Mouse (Mus musculus) heart, embryonic 12.5 days (tissue): ENCODE results near the gene Slc6a19. TPM values are rescaled to one million over a fixed set of nuclear protein-coding genes. Genes with fewer than 3 reads are reported as not detected.
A peak's percentile ranks its signal among the peaks of the same experiment; 100 is the strongest.

Experiments used
- ATAC-seq: fragments of 200-750 bp; cut with Nextera tagmentation; 2 replicates; pipeline ENCODE4 v1.8.0; 2017; ENCODE audit warnings: moderate TSS enrichment, moderate library complexity; ENCODE audit not compliant: insufficient number of reproducible peaks, low FRiP score
- H3K27ac ChIP-seq: fragments of 300-500 bp; sonication (generic); 2 replicates; pipeline ENCODE4 v1.5.1; 2016; ENCODE audit warnings: mild to moderate bottlenecking, moderate library complexity; ENCODE audit not compliant: poor library complexity, severe bottlenecking
- H3K27me3 ChIP-seq: fragments of 300-500 bp; sonication (generic); replicated peaks from 2 replicates; pipeline ENCODE4 v1.6.1; 2016; ENCODE audit warnings: mild to moderate bottlenecking, moderate library complexity
- H3K36me3 ChIP-seq: fragments of 300-500 bp; sonication (generic); 2 replicates; pipeline ENCODE4 v1.6.1; 2016; ENCODE audit warnings: mild to moderate bottlenecking, moderate library complexity
- H3K4me1 ChIP-seq: fragments of 300-500 bp; sonication (generic); replicated peaks from 2 replicates; pipeline ENCODE4 v1.6.1; 2016; ENCODE audit warnings: mild to moderate bottlenecking
- H3K4me2 ChIP-seq: fragments of 300-500 bp; sonication (generic); 2 replicates; pipeline ENCODE4 v1.6.1; 2016; ENCODE audit warnings: mild to moderate bottlenecking, moderate library complexity
- H3K4me3 ChIP-seq: fragments of 300-500 bp; sonication (generic); 2 replicates; pipeline ENCODE4 v1.5.1; 2016; ENCODE audit warnings: mild to moderate bottlenecking
- H3K9ac ChIP-seq: fragments of 300-500 bp; sonication (generic); 2 replicates; pipeline ENCODE4 v1.6.1; 2016; ENCODE audit warnings: mild to moderate bottlenecking, moderate library complexity
- H3K9me3 ChIP-seq: fragments of 300-500 bp; sonication (generic); replicated peaks from 2 replicates; pipeline ENCODE4 v1.6.1; 2016; ENCODE audit warnings: mild to moderate bottlenecking, moderate library complexity
- WGBS: fragments of 180-500 bp; shearing (Covaris S2); methylation state at CpG from one replicate; pipeline ENCODE4 v1.1.7; 2016; 5-methylcytosine and 5-hydroxymethylcytosine counted together
- polyA plus RNA-seq: library from polyadenylated mRNA; unstranded; fragments of >200 nt; fragmentation: Nextera tagmentation; extraction: Ambion mirVana; gene quantifications from 2 replicates; pipeline ENCODE4 v1.2.1, GENCODE M21; 2016

The Slc6a19 gene
- polyA plus RNA-seq, 1 experiment from 2014 or later, result not detected

DNA sequence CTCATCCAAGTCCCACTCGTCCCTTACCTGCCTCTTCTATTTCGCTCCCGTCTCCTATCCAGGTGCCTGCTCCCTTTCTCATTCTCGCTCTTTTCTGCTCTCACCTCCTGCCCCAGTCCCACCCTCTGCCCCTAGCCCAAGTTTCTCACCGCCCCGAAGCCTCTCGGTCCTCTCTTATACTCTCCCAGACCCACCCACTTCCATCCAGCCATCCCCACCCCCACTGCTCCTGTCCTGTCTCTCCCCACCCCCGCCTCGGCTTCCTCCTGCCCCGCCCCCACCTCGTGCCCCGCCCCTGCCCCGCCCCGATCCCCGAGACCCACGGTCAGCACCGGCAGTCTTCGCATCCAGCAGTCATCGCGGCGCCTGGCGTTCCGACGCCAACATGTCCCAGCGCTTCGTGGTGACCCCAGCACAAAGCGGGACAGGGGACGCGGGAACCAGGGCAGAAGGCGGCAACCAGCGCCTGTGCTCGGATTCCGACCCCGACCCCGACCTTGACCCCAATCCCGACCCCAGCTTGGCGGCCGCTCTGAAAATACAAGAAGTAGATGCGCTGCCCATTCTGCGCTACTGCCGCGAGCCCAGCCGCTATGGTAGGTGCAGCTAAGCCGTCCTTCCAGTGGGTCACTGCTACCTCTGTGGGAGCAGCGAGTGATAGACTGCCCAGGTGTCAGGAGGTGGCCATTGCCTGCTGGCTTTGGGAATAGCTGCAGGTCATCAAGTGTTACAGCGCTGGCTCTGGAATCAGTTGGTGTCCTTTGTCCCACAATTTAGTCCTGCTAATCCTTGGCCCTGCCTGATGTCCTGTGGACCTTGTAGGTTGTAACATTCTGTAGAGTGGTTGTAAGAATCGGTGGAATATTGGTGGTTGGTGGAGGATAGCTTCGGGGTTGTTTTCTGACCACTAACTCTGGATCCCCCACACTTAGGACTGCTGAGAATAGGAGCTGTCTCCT is 28.4 kb upstream of the Slc6a19 start, which contains the start of gene Slc12a7:
Slc12a7 (plus strand) TSS at position 353 of the 959 bp plus-strand sequence.
- Histone ChIP-seq H3K4me3 (peak within 1 kb of the TSS; percentile 47), H3K4me1 (peaks cover 22% of the 10 kb centered on the region), H3K27ac (no peak within 1 kb of the TSS), H3K4me2 (peak within 1 kb of the TSS; percentile 81), H3K9me3 (no peaks in the 10 kb centered on the region), H3K36me3 (no peaks in the 10 kb centered on the region), H3K9ac (peak within 1 kb of the TSS; percentile 70), H3K27me3 (peaks cover 31% of the 10 kb centered on the region)
- peak; percentile 55 for ATAC-seq
- WGBS, result 4% methylated on average over 48 of the region's 48 CpGs

DNA sequence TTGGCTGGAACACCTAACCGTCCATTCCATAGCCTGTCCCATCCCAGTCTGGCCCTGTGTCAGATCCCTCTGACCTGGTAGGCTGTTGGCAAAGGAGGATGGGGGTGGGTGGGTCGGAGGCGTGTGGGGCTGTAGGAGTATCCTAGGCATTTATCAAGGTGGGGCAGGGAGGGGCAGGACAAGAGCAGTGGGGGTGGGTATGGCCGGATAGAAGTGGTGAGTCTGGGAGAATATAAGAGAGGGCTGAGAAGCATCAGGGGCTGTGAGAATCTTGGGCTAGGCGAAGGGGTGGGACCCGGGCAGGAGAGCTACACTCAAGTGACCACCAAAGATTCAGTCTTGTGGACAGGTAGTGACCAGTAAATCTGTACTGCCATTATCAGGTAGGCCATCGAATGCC is 27.6 kb upstream of the Slc6a19 start:
- Histone ChIP-seq H3K27me3 (peaks cover 31% of the 10 kb centered on the region), H3K9me3 (no peaks in the 10 kb centered on the region), H3K9ac (peak overlapping the region; percentile 70; the same call in 1 of the 2 replicates), H3K27ac (no peak overlapping the region), H3K4me2 (peak overlapping the region; percentile 81), H3K4me3 (peak overlapping the region; percentile 47), H3K4me1 (peaks cover 22% of the 10 kb centered on the region), H3K36me3 (no peaks in the 10 kb centered on the region)
- no peak; the same call in 1 of the 2 replicates for ATAC-seq
- WGBS, result 59% methylated on average over 7 of the region's 7 CpGs

DNA sequence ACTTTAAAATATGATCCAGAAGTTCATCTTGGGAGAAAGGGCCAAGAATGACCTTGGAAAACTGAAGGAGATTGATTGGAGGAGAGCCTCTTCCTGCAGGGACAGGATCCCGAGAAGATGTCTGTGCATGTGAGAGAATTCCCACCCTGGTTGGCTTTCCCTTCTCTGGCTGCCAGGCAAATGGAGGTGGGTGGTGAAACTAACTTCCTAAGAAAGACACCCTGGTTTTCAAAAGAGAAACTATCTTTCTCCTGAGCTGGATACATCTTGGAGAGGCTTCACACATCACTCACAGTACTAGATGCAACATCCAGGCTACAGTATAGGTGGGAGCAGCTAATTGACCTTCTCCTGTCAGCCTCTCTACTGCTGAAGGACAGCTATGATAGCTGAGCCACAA is 26.2 kb upstream of the Slc6a19 start:
- peaks cover 29% of the 10 kb centered on the region for H3K27me3 ChIP-seq
- no peak overlapping the region for H3K4me2 ChIP-seq
- H3K4me3 ChIP-seq, result no peak overlapping the region
- no peak overlapping the region for H3K27ac ChIP-seq
- H3K9ac ChIP-seq, result no peak overlapping the region
- ATAC-seq, result no peak
- no peaks in the 10 kb centered on the region for H3K9me3 ChIP-seq
- peaks cover 22% of the 10 kb centered on the region for H3K4me1 ChIP-seq
- no peaks in the 10 kb centered on the region for H3K36me3 ChIP-seq
- WGBS, result 60% methylated on average over 1 of the region's 1 CpGs

DNA sequence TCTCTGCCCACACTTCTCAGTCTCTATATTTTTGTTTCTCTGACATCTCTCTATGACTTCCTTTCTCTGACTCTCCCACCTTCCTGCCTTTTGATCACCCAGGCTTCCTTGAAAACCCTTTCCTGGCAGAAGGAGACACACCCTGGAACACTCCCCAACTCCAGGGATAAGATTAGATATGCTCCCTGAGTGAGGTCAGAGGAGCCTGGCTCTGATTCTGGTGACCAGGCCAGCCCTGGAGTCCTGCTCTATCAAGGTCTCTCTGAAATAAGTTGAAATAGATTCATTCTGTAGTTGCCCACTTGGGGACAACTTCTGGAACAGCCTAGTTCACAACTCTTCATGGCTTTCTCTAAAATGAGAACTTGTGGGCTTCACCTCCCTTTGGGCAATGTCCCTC is 24.0 kb upstream of the Slc6a19 start:
- ATAC-seq, result no peak
- Histone ChIP-seq H3K9ac (no peak overlapping the region), H3K27me3 (peaks cover 13% of the 10 kb centered on the region), H3K4me2 (no peak overlapping the region), H3K36me3 (no peaks in the 10 kb centered on the region), H3K4me3 (no peak overlapping the region), H3K4me1 (peaks cover 22% of the 10 kb centered on the region), H3K9me3 (no peaks in the 10 kb centered on the region), H3K27ac (no peak overlapping the region)

DNA sequence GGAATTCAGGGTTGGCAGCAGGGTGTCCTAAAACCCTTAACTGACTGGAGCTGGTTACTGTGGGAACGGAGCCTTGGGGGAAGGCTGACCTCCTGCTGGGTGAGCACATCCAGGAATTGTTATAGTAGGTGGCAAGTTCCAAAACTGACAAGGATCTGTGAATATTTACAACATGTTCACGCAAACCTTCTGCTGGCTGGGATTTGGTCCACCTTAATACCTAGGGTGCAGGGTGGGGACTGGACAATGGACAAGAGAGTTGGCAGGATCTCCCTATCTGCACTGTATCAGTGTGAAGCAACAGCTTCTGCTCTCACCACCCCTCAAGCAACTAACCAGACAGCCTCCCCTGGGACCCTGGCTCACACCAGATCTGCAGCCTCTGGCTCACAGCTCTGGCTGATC is 23.0 kb upstream of the Slc6a19 start:
- H3K27me3 ChIP-seq, result peaks cover 7% of the 10 kb centered on the region; the same call in 1 of the 2 replicates

DNA sequence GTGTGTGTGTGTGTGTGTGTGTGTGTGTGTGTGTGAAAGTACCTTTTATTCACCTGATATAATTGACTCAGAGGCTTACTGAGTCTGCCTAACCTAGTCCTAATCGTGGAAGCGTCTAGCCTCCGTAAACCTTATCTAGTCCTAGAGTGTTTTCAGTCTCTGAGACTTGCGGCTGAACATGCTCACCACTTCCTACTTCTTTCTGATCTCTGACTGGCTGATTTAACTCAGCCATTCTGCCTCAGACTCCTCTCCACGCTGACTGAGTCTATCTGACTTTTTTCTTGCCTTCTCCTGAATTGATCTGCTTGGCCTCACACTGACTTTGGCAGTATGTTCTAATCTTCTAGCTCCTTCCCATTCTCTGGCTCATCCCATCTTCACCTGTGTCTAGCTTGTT is 20.6 kb upstream of the Slc6a19 start:
- 28% methylated on average over 5 of the region's 5 CpGs for WGBS
- Histone ChIP-seq H3K4me1 (peaks cover 14% of the 10 kb centered on the region), H3K9me3 (no peaks in the 10 kb centered on the region), H3K4me2 (no peak overlapping the region), H3K27ac (no peak overlapping the region), H3K36me3 (no peaks in the 10 kb centered on the region), H3K9ac (no peak overlapping the region), H3K4me3 (no peak overlapping the region), H3K27me3 (peaks cover 3% of the 10 kb centered on the region; the same call in 1 of the 2 replicates)
- ATAC-seq, result no peak

More for the DNA sequence above, 23.0 kb upstream of the Slc6a19 start:
- Histone ChIP-seq H3K9me3 (no peaks in the 10 kb centered on the region), H3K27ac (no peak overlapping the region), H3K4me3 (no peak overlapping the region), H3K9ac (peak overlapping the region; percentile 9; the same call in 1 of the 2 replicates), H3K4me1 (peaks cover 20% of the 10 kb centered on the region), H3K36me3 (no peaks in the 10 kb centered on the region), H3K4me2 (no peak overlapping the region)
- 26% methylated on average over 2 of the region's 2 CpGs for WGBS
- ATAC-seq, result no peak

DNA sequence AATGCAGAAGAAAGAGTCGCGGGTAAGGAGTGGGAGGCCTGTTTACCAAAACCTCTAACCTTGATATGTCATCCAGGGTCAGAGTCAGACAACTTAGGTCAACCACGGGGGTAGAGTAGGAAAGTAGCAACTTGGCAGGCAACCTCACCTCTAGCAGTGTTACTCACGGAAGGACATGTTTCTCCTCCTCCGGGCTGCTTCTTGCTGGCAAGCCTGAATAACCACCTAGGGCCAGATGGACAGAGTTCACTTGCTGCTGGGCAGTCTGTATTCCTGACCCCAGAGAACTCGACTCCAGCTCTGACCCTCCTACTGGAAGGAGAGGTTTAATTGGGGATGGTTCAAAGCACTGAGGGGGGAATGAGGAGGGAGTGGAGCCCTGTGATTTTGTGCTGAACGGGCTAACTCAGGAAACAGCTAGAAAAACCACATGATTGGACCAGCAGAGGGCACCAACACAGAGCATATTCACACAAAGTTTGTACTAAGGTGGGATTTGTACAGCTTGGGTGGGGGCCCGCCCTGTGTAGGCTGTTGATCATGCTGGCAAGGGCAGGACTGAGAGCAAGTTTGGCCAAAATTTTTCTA is 18.5 kb upstream of the Slc6a19 start:
- peaks cover 3% of the 10 kb centered on the region; the same call in 1 of the 2 replicates for H3K27me3 ChIP-seq
- H3K27ac ChIP-seq, result no peak overlapping the region
- H3K9me3 ChIP-seq, result no peaks in the 10 kb centered on the region
- H3K9ac ChIP-seq, result no peak overlapping the region
- no peak overlapping the region for H3K4me2 ChIP-seq
- H3K4me3 ChIP-seq, result no peak overlapping the region
- ATAC-seq, result no peak
- peaks cover 1% of the 10 kb centered on the region; the same call in 1 of the 2 replicates for H3K4me1 ChIP-seq
- H3K36me3 ChIP-seq, result no peaks in the 10 kb centered on the region
- WGBS, result 37% methylated on average over 8 of the region's 8 CpGs

DNA sequence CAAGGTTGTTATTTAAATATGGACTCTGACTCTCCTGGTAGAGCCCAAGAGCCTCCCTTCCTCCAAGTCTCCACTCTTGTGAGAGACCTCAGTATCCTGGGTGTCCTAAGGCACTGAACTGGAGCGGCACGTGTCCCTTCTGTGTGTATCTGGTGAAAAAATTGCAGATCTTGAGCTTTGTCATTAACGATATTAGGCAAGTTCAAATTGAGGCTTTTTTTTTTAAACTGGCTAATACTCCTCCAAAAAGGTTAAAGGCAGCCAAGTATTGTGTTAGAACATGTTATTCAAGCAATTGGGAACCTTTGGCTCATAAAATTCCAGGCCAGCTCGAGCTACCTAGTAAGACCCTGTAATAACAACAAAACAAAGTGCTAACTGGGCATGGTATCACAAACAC is 15.6 kb upstream of the Slc6a19 start:
- 86% methylated on average over 4 of the region's 4 CpGs for WGBS
- no peak for ATAC-seq

DNA sequence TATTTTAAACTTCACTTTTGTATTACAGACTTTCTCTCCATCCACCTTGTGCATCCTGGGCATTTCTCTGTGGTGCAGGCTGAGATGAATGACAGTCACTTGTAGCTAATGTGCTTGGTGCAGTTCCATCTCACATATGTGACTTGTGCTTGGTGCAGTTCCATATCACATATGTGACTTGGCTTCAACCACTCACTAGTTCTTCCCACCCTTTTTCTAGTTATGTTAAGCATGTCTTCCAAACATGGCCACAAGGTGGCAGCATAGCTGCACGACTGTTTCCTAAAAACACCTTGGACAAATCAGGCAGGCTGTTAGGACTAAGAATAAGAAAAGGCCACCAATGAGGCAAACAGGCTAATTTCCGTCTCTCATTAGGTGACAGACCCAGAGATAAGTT is 13.6 kb upstream of the Slc6a19 start:
- H3K27ac ChIP-seq, result no peak overlapping the region
- no peak overlapping the region for H3K9ac ChIP-seq
- H3K4me2 ChIP-seq, result no peak overlapping the region
- no peaks in the 10 kb centered on the region for H3K9me3 ChIP-seq
- peaks cover 7% of the 10 kb centered on the region; the same call in 1 of the 2 replicates for H3K27me3 ChIP-seq
- H3K36me3 ChIP-seq, result no peaks in the 10 kb centered on the region
- H3K4me1 ChIP-seq, result no peaks in the 10 kb centered on the region; the same call in 1 of the 2 replicates
- 4% methylated on average over 2 of the region's 2 CpGs for WGBS
- no peak overlapping the region for H3K4me3 ChIP-seq
- no peak for ATAC-seq

More for the DNA sequence above, 15.6 kb upstream of the Slc6a19 start:
- no peaks in the 10 kb centered on the region; the same call in 1 of the 2 replicates for H3K4me1 ChIP-seq
- H3K4me3 ChIP-seq, result no peak overlapping the region
- no peak overlapping the region for H3K27ac ChIP-seq
- no peak overlapping the region for H3K9ac ChIP-seq
- H3K4me2 ChIP-seq, result no peak overlapping the region
- peaks cover 3% of the 10 kb centered on the region; the same call in 1 of the 2 replicates for H3K27me3 ChIP-seq
- H3K36me3 ChIP-seq, result no peaks in the 10 kb centered on the region
- H3K9me3 ChIP-seq, result no peaks in the 10 kb centered on the region

DNA sequence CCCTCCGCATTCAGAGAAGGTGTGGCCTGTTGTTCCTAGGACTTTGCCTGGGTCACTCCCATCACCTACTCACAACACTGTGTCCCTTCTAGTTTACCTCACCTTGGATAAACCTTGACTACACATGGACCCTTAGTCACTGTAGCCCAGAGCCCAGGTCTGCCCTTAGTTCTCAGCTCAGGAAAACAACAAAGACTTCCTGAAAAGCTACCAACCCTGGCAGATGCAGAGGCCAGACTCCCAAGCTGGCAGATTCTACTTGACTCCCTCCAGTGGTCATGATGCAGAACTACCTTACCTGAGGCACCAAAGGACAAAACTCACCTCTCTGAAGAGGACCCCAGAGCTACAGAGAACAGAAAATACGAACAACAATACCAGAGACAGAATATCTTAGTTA is 9.4 kb upstream of the Slc6a19 start:
- Histone ChIP-seq H3K4me1 (no peaks in the 10 kb centered on the region), H3K9me3 (no peaks in the 10 kb centered on the region), H3K27ac (no peak overlapping the region), H3K4me2 (no peak overlapping the region), H3K4me3 (no peak overlapping the region), H3K27me3 (0 out of 2 replicates have a peak, but pooled peaks cover 8% of the 10 kb centered on the region), H3K36me3 (no peaks in the 10 kb centered on the region), H3K9ac (no peak overlapping the region)
- 59% methylated on average over 2 of the region's 2 CpGs for WGBS
- no peak for ATAC-seq

DNA sequence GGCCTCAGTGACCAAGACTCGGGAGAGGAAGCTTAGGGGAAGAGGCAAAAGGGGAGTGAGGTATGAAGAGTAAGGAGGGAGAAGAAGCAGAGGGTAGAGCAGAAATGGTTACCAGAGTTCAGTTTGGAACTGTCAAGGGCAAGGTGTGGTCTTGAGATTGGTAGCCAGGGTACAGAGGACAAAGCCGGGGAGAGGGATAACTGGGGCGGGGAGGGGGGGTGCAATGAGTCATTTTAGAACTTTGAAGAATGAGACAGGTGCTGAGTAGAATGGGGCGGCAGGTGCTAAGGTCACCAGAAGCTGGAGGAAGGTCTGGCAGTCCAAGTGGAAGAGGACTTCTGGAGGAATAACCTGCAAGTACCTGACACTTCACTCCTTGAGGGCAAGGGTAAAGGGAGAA is 8.5 kb upstream of the Slc6a19 start:
- H3K4me1 ChIP-seq, result no peaks in the 10 kb centered on the region
- no peak for ATAC-seq
- no peaks in the 10 kb centered on the region for H3K9me3 ChIP-seq
- H3K27me3 ChIP-seq, result 0 out of 2 replicates have a peak, but pooled peaks cover 8% of the 10 kb centered on the region
- H3K4me3 ChIP-seq, result no peak overlapping the region
- no peaks in the 10 kb centered on the region for H3K36me3 ChIP-seq
- no peak overlapping the region for H3K9ac ChIP-seq
- H3K27ac ChIP-seq, result no peak overlapping the region
- WGBS, result 77% methylated on average over 4 of the region's 4 CpGs
- H3K4me2 ChIP-seq, result no peak overlapping the region
